ENCODE assay signal across 8 mouse cellular contexts in genomic region chr14:73509765-73510423, GRCm38 (mm10). TPM values are rescaled to one million over a fixed set of nuclear protein-coding genes. Genes with fewer than 3 reads are reported as not detected.
A peak's percentile ranks its signal among the peaks of the same experiment; 100 is the strongest.
DNase-seq lines count a peak whose midpoint lies in the region; ATAC-seq lines count a peak whose summit lies in the region.

TSS of gene Med4 (plus strand) at chr14:73510025.

- no peaks in the 10 kb centered on the region for H3K9me3 ChIP-seq in hindbrain, embryonic 16.5 days (ENCODE audit: control insufficient read depth, low read length)

- H3K4me1 ChIP-seq in hindbrain, embryonic 16.5 days (ENCODE audit: control insufficient read depth, insufficient read depth, low read depth, low read length): peaks cover 11% of the 10 kb centered on the region

- ATAC-seq in hindbrain, embryonic 16.5 days: peak; percentile 97

- peak within 1 kb of the TSS; percentile 93 for H3K9ac ChIP-seq in hindbrain, embryonic 16.5 days (ENCODE audit: low read depth, low read length)

- H3K79me2 ChIP-seq in macrophage (ENCODE audit: inconsistent target): peaks cover 34% of the 10 kb centered on the region

- peak; percentile 84 for DNase-seq in WW6 (ENCODE audit: low read depth, low spot score)
- DNase-seq in cerebellum, postnatal 4 days (ENCODE audit: low spot score in 2 of 2): peak; percentile 96 to 98
- peak; percentile 95 for DNase-seq in gastrocnemius, adult 18-20 months (ENCODE audit: low spot score)
- peak; percentile 96 to 97 for DNase-seq in left cerebral cortex, adult 18-20 months (ENCODE audit: low spot score in 2 of 2)
- peak; percentile 95 for DNase-seq in right cerebral cortex, adult 18-20 months
- DNase-seq in urinary bladder, postnatal 10 days (ENCODE audit: low spot score): peak; percentile 79

- peak within 1 kb of the TSS; percentile 94 for H3K4me3 ChIP-seq in hindbrain, embryonic 16.5 days (ENCODE audit: low read length)
- peak within 1 kb of the TSS; percentile 92 for H3K4me3 ChIP-seq in macrophage (ENCODE audit: inconsistent target)

- H3K27me3 ChIP-seq in hindbrain, embryonic 16.5 days (replicated peaks; ENCODE audit: control insufficient read depth, insufficient read depth, low read length): no peaks in the 10 kb centered on the region

- peak within 1 kb of the TSS; percentile 72 for H3K27ac ChIP-seq in hindbrain, embryonic 16.5 days (ENCODE audit: low read depth, low read length)
- H3K27ac ChIP-seq in macrophage: peak within 1 kb of the TSS; percentile 21; the same call in 1 of the 2 replicates

- H3K4me2 ChIP-seq in hindbrain, embryonic 16.5 days (ENCODE audit: low read length): peak within 1 kb of the TSS; percentile 98

- WGBS in hindbrain, embryonic 16.5 days: under 1% methylated on average over 41 of the region's 41 CpGs
- 2% methylated on average over 41 of the region's 41 CpGs for WGBS in macrophage (ENCODE audit: missing documents)

- H3K36me3 ChIP-seq in hindbrain, embryonic 16.5 days (ENCODE audit: control insufficient read depth, insufficient read depth, low read length): no peaks in the 10 kb centered on the region
- H3K36me3 ChIP-seq in macrophage (ENCODE audit: inconsistent target): peaks cover 4% of the 10 kb centered on the region; the same call in 1 of the 2 replicates

RNA-seq across cellular contexts. Expression of gene Med4, which starts in this region (rescaled TPM):
- total RNA-seq in gastrocnemius, adult 18-20 months (2021): 10 to 100 TPM; 11.9 to 13.4 TPM
- 77.8 and 78.9 TPM in 2 replicates for polyA plus RNA-seq in hindbrain, embryonic 16.5 days (2015; fragmentation: Nextera tagmentation; extraction: Ambion mirVana)
- total RNA-seq in left cerebral cortex, adult 18-20 months (2021): 10 to 100 TPM; 28.3 to 32.3 TPM
- 10 to 100 TPM; 10.4 to 37.3 (median 25.5) TPM for total RNA-seq in macrophage (2018; cell fraction: chromatin; rRNA removed)
- 10 to 100 TPM; 14.7 to 28.8 (median 21.4) TPM for total RNA-seq in macrophage (2018; cell fraction: cytosol; rRNA removed)
- total RNA-seq in macrophage (2018; cell fraction: nucleus; rRNA removed): 10 to 100 TPM; 10.2 to 37.9 (median 22.5) TPM
- 21.8 to 38.3 TPM (median 26.9 TPM) in 3 replicates for polyA plus RNA-seq in macrophage (2018)

Comparison
In these comparisons a context has a peak if more than half of its experiments do, and no peak if none do; other contexts are left out.
1. Peak in every context shown above with its lines: DNase-seq, ATAC-seq, H3K4me3 ChIP-seq and H3K27ac ChIP-seq.